Mouse (Mus musculus): ENCODE data around the gene Fbln5. TPM values are rescaled to one million over a fixed set of nuclear protein-coding genes. Genes with fewer than 3 reads are reported as not detected.

The Fbln5 gene
- polyA plus RNA-seq, 1 experiment = 60.5 TPM

DNA sequence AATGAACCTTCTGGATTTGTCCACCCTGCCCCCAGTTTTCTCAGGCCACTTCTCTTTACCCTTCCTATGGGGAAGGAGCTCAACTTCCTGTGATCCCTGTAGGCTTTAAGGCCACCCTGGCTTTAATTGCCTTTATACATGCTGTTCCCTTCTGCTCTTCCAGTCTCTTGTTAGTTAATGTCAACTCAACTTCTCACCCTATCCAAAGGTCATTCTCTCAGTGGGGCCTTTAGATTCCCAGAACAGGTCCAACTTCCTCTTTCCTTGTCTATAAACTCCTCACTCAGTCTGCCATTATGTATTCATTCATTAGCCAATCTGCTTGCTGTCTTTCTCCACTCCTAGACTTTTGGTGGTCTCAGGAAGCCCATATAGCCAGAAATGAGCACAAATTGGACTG, 60.2 kb downstream of the Fbln5 start:
- DNase-seq (ENCODE audit: low read depth in 1 of 2, low spot score in 2 of 2) = no peak
- no peak overlapping the region for H3K27ac ChIP-seq (ENCODE audit: insufficient read depth, low read length)

DNA sequence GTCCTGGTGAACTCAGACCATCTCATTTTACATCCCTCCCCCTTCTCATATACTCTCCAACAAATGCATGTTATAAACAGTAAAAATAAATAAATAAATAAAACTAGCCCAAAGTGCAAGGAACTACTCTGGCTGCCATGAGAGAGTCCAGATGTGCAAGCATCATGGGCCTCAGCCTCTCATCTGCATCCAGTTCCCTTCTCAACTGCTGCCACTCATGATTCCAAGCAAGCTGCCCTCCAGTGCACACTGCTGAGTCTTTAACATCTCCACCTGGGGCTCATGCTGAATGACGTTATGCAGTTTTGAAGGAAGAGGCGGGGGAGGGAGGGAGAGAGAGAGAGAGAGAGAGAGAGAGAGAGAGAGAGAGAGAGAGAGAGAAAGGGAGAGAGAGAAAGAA, 76.5 kb downstream of the Fbln5 start:
- no peak for DNase-seq (ENCODE audit: low read depth in 1 of 2, low spot score in 2 of 2)
- 76% methylated on average over 2 of the region's 2 CpGs for WGBS

More for the DNA sequence above, 60.2 kb downstream of the Fbln5 start:
- no peak for TF ChIP-seq CTCF (IDR thresholded peaks at IDR 0.05; ENCODE audit: extremely low read depth, insufficient read depth, insufficient read length, insufficient replicate concordance)
- no peak for TF ChIP-seq POLR2A (IDR thresholded peaks at IDR 0.05; ENCODE audit: low read depth, low read length)
- Histone ChIP-seq H3K4me1 (ENCODE audit: control insufficient read depth, insufficient read depth, insufficient read length) (no peaks in the 10 kb centered on the region), H3K27me3 (ENCODE audit: control insufficient read depth, insufficient read depth, low read length) (no peaks in the 10 kb centered on the region), H3K36me3 (ENCODE audit: control insufficient read depth, insufficient read depth, low read length) (no peaks in the 10 kb centered on the region), H3K4me3 (ENCODE audit: extremely low read depth, insufficient read depth, insufficient read length) (no peak overlapping the region)

GRCm38 (mm10) chr12:101740486-101740885, 78.4 kb downstream of the Fbln5 start:
- Histone ChIP-seq H3K4me3 (ENCODE audit: extremely low read depth, insufficient read depth, insufficient read length) (no peak overlapping the region), H3K36me3 (ENCODE audit: control insufficient read depth, insufficient read depth, low read length) (no peaks in the 10 kb centered on the region), H3K27me3 (ENCODE audit: control insufficient read depth, insufficient read depth, low read length) (no peaks in the 10 kb centered on the region), H3K27ac (ENCODE audit: insufficient read depth, low read length) (no peak overlapping the region), H3K4me1 (ENCODE audit: control insufficient read depth, insufficient read depth, insufficient read length) (no peaks in the 10 kb centered on the region)
- TF ChIP-seq CTCF (IDR thresholded peaks at IDR 0.05; ENCODE audit: extremely low read depth, insufficient read depth, insufficient read length, insufficient replicate concordance) (no peak), POLR2A (IDR thresholded peaks at IDR 0.05; ENCODE audit: low read depth, low read length) (no peak)
- WGBS = 36% methylated on average over 2 of the region's 2 CpGs
- DNase-seq (ENCODE audit: low read depth in 1 of 2, low spot score in 2 of 2) = no peak

More for the DNA sequence above, 76.5 kb downstream of the Fbln5 start:
- no peak for TF ChIP-seq CTCF (IDR thresholded peaks at IDR 0.05; ENCODE audit: extremely low read depth, insufficient read depth, insufficient read length, insufficient replicate concordance)
- TF ChIP-seq POLR2A (IDR thresholded peaks at IDR 0.05; ENCODE audit: low read depth, low read length) = no peak
- no peaks in the 10 kb centered on the region for H3K27me3 ChIP-seq (ENCODE audit: control insufficient read depth, insufficient read depth, low read length)
- no peak overlapping the region for H3K4me3 ChIP-seq (ENCODE audit: extremely low read depth, insufficient read depth, insufficient read length)
- no peak overlapping the region for H3K27ac ChIP-seq (ENCODE audit: insufficient read depth, low read length)
- H3K36me3 ChIP-seq (ENCODE audit: control insufficient read depth, insufficient read depth, low read length) = no peaks in the 10 kb centered on the region
- no peaks in the 10 kb centered on the region for H3K4me1 ChIP-seq (ENCODE audit: control insufficient read depth, insufficient read depth, insufficient read length)

DNA sequence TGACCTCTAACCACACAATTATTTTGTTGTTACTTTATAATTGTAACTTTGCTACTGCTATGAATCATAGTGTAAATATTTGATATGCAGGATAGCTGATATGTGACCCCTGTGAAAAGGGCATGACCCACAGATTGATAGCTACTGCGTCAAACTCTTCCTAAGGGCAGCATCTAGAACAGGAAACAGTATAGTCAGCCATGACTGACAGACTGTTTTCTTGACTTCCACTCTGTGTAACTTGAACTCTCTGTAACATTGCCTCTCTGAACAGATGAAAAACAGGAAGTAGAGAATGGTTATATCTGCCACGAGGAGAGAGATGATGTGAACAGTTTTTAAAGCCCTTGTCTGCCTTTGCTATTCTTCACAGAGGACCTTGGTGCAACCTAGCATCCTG, 78.8 kb downstream of the Fbln5 start:
- H3K36me3 ChIP-seq (ENCODE audit: control insufficient read depth, insufficient read depth, low read length) = no peaks in the 10 kb centered on the region
- H3K4me1 ChIP-seq (ENCODE audit: control insufficient read depth, insufficient read depth, insufficient read length) = no peaks in the 10 kb centered on the region
- H3K27ac ChIP-seq (ENCODE audit: insufficient read depth, low read length) = no peak overlapping the region
- no peak for DNase-seq (ENCODE audit: low read depth in 1 of 2, low spot score in 2 of 2)
- H3K27me3 ChIP-seq (ENCODE audit: control insufficient read depth, insufficient read depth, low read length) = no peaks in the 10 kb centered on the region
- no peak for TF ChIP-seq CTCF (IDR thresholded peaks at IDR 0.05; ENCODE audit: extremely low read depth, insufficient read depth, insufficient read length, insufficient replicate concordance)
- TF ChIP-seq POLR2A (IDR thresholded peaks at IDR 0.05; ENCODE audit: low read depth, low read length) = no peak
- no peak overlapping the region for H3K4me3 ChIP-seq (ENCODE audit: extremely low read depth, insufficient read depth, insufficient read length)
- 1% methylated on average over 2 of the region's 2 CpGs for WGBS

GRCm38 (mm10) chr12:101718755-101719150, 100.1 kb downstream of the Fbln5 start:
- TF ChIP-seq POLR2A (IDR thresholded peaks at IDR 0.05; ENCODE audit: low read depth, low read length) (no peak), CTCF (IDR thresholded peaks at IDR 0.05; ENCODE audit: extremely low read depth, insufficient read depth, insufficient read length, insufficient replicate concordance) (no peak)
- no peaks in the 10 kb centered on the region for H3K36me3 ChIP-seq (ENCODE audit: control insufficient read depth, insufficient read depth, low read length)
- H3K4me3 ChIP-seq (ENCODE audit: extremely low read depth, insufficient read depth, insufficient read length) = peak overlapping the region; percentile 58; the same call in 1 of the 2 replicates
- H3K27me3 ChIP-seq (ENCODE audit: control insufficient read depth, insufficient read depth, low read length) = peaks cover 8% of the 10 kb centered on the region
- peaks cover 10% of the 10 kb centered on the region for H3K4me1 ChIP-seq (ENCODE audit: control insufficient read depth, insufficient read depth, insufficient read length)
- H3K27ac ChIP-seq (ENCODE audit: insufficient read depth, low read length) = no peak overlapping the region
- 3% methylated on average over 9 of the region's 9 CpGs for WGBS
- DNase-seq (ENCODE audit: low read depth in 1 of 2, low spot score in 2 of 2) = no peak

DNA sequence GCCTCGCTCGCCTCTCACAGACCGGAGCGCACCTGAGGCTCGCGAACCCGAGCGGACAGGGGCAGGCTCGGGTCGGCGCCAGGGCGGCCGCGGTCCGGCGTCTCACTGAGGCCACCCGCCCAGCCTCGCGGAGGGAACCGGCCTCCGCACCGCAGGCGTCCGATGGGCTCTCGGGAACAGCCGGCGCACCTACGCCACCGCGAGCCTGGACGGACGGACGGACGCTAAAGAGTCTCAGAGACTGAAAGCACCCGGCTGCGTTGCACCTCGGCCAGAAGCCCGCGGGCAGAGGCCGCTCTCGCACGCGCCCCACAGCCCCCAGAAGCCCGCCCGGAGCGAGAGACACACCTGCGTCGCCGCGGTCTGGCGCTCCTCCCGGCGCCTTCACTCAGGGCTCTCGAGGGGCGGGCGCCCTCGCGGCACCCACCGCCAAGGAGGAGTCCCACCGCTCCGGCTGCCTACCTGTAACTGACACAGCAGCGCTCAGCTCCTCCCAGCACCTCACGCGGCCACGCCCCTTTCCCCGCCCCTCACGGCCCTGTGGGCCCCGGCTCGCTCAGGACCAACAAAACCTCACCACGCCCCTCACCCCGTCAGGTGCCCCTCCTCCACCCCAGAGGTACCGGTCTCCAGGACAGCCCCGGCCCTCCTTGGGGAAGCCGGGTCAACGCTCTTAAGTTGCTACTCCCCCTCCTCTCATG, 100.7 kb downstream of the Fbln5 start, which contains the start of gene Tc2n:
TSS of gene Tc2n (minus strand) at position 470 of the 701 bp plus-strand sequence.
- H3K4me3 ChIP-seq (ENCODE audit: extremely low read depth, insufficient read depth, insufficient read length) = peak within 1 kb of the TSS; percentile 58
- WGBS = 1% methylated on average over 73 of the region's 75 CpGs
- DNase-seq (ENCODE audit: low read depth in 1 of 2, low spot score in 2 of 2) = peak in 1 of 2 experiments; percentile 38
- H3K27ac ChIP-seq (ENCODE audit: insufficient read depth, low read length) = no peak within 1 kb of the TSS
- TF ChIP-seq CTCF (IDR thresholded peaks at IDR 0.05; ENCODE audit: extremely low read depth, insufficient read depth, insufficient read length, insufficient replicate concordance) (no peak), POLR2A (IDR thresholded peaks at IDR 0.05; ENCODE audit: low read depth, low read length) (no peak)
- H3K27me3 ChIP-seq (ENCODE audit: control insufficient read depth, insufficient read depth, low read length) = peaks cover 8% of the 10 kb centered on the region
- peaks cover 10% of the 10 kb centered on the region for H3K4me1 ChIP-seq (ENCODE audit: control insufficient read depth, insufficient read depth, insufficient read length)
- no peaks in the 10 kb centered on the region for H3K36me3 ChIP-seq (ENCODE audit: control insufficient read depth, insufficient read depth, low read length)

DNA sequence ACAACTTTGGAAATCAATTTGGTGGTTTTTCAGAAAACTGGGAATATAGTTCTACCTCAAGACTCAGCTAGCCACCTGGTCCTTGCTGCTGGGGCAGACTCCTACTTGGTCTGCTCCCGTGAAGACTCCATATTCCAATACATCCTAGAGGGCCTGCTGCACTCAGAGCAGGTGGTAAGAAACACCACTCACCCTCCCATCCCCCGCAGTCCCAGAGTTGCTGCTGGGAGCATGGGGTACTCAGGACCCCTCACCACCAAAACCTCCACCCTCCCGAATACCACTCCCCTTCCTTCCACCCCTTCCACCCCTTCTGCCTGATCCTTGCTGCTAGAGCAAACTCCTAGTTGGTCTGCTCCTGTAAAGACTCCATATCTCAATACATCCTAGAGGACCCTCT, 119.7 kb downstream of the Fbln5 start:
- Histone ChIP-seq H3K4me1 (ENCODE audit: control insufficient read depth, insufficient read depth, insufficient read length) (no peaks in the 10 kb centered on the region), H3K36me3 (ENCODE audit: control insufficient read depth, insufficient read depth, low read length) (no peaks in the 10 kb centered on the region), H3K27me3 (ENCODE audit: control insufficient read depth, insufficient read depth, low read length) (no peaks in the 10 kb centered on the region), H3K27ac (ENCODE audit: insufficient read depth, low read length) (no peak overlapping the region), H3K4me3 (ENCODE audit: extremely low read depth, insufficient read depth, insufficient read length) (no peak overlapping the region)
- DNase-seq (ENCODE audit: low read depth in 1 of 2, low spot score in 2 of 2) = no peak
- no peak for TF ChIP-seq POLR2A (IDR thresholded peaks at IDR 0.05; ENCODE audit: low read depth, low read length)
- no peak for TF ChIP-seq CTCF (IDR thresholded peaks at IDR 0.05; ENCODE audit: extremely low read depth, insufficient read depth, insufficient read length, insufficient replicate concordance)
- 81% methylated on average over 3 of the region's 3 CpGs for WGBS

Other genes starting within 250 kb of the Fbln5 start
- gene Tc2n, start 100.5 kb downstream of the Fbln5 start, polyA plus RNA-seq (2012; rRNA removed) = 0.05 and 0.11 TPM in 2 replicates
- 2.5 and 3.3 TPM in 2 replicates for gene Trip11, start 94.2 kb upstream of the Fbln5 start, polyA plus RNA-seq (2012; rRNA removed)
- 2.4 and 3.0 TPM in 2 replicates for gene Atxn3, start 139.2 kb upstream of the Fbln5 start, polyA plus RNA-seq (2012; rRNA removed)
- 3.2 and 3.6 TPM in 2 replicates for gene Cpsf2, start 156.9 kb upstream of the Fbln5 start, polyA plus RNA-seq (2012; rRNA removed)